Mouse (Mus musculus) limb, embryonic 14.5 days (tissue): ENCODE results near the gene Gm20388. TPM values are rescaled to one million over a fixed set of nuclear protein-coding genes. Genes with fewer than 3 reads are reported as not detected.
A peak's percentile ranks its signal among the peaks of the same experiment; 100 is the strongest.

Experiments used
- ATAC-seq: fragments of 200-750 bp; cut with Nextera tagmentation; 2 replicates; pipeline ENCODE4 v1.8.0; 2017; ENCODE audit warnings: low read depth, moderate number of reproducible peaks, moderate TSS enrichment; ENCODE audit not compliant: low FRiP score
- DNase-seq: peaks from one replicate; pipeline ENCODE4 v3.0.0-alpha.2; 2015; ENCODE audit warnings: low spot score
- H3K27ac ChIP-seq: fragments of 300-500 bp; sonication (generic); replicated peaks from 2 replicates; pipeline ENCODE4 v1.5.1; 2014; ENCODE audit warnings: low read depth, mild to moderate bottlenecking, low read length, moderate library complexity, mixed read lengths
- H3K27me3 ChIP-seq: fragments of 300-500 bp; sonication (generic); 2 replicates; pipeline ENCODE4 v1.6.1; 2014; ENCODE audit warnings: low read length, mixed read lengths; ENCODE audit not compliant: control insufficient read depth, insufficient read depth
- H3K36me3 ChIP-seq: fragments of 300-500 bp; sonication (generic); 2 replicates; pipeline ENCODE4 v1.6.1; 2014; ENCODE audit warnings: mild to moderate bottlenecking, low read length, moderate library complexity, mixed read lengths; ENCODE audit not compliant: control insufficient read depth, insufficient read depth
- H3K4me1 ChIP-seq: fragments of 300-500 bp; sonication (generic); 2 replicates; pipeline ENCODE4 v1.6.1; 2014; ENCODE audit warnings: antibody characterized with exemption, low read length, mixed read lengths; ENCODE audit not compliant: control insufficient read depth, insufficient read depth
- H3K4me2 ChIP-seq: fragments of 300-500 bp; sonication (generic); replicated peaks from 2 replicates; pipeline ENCODE4 v1.6.1; 2014; ENCODE audit warnings: low read depth, mild to moderate bottlenecking, low read length, moderate library complexity; ENCODE audit not compliant: severe bottlenecking
- H3K4me3 ChIP-seq: fragments of 300-500 bp; sonication (generic); replicated peaks from 2 replicates; pipeline ENCODE4 v1.5.1; 2014; ENCODE audit warnings: low read length
- H3K9ac ChIP-seq: fragments of 300-500 bp; sonication (generic); 2 replicates; pipeline ENCODE4 v1.6.1; 2014; ENCODE audit warnings: mild to moderate bottlenecking, low read depth, low read length, moderate library complexity; ENCODE audit not compliant: severe bottlenecking
- H3K9me3 ChIP-seq: fragments of 300-500 bp; sonication (generic); 2 replicates; pipeline ENCODE4 v1.6.1; 2016; ENCODE audit warnings: low read length; ENCODE audit not compliant: control insufficient read depth
- POLR2A ChIP-seq: fragments of 200-500 bp; IDR thresholded peaks from 2 replicates; pipeline ENCODE4 v1.8.0; 2012; ENCODE audit warnings: inconsistent platforms, mild to moderate bottlenecking, moderate library complexity, borderline replicate concordance; ENCODE audit not compliant: insufficient read depth, insufficient read length; ENCODE audit errors: extremely low read depth
- WGBS: fragments of 180-500 bp; shearing (Covaris S2); extraction: QIAGEN DNeasy Blood & Tissue Kit; methylation state at CpG from one replicate; pipeline ENCODE4 v1.1.7; 2014; 5-methylcytosine and 5-hydroxymethylcytosine counted together
- polyA plus RNA-seq, 2 experiments: library from polyadenylated mRNA; depleted of rRNA in 1 of 2; stranded (reverse) in 1 of 2; unstranded in 1 of 2; fragments of >200 nt; fragmentation: Nextera tagmentation in 1 of 2; extraction: Ambion mirVana in 1 of 2; gene quantifications; 2 replicates each; pipeline versions ENCODE4 v1.2.1 to v1.2.3; 2012 to 2014

Gm20388 gene
- polyA plus RNA-seq, 2 experiments = 1.9 to 49.9 TPM

- TF ChIP-seq POLR2A = no peak
- WGBS = 37% methylated on average over 8 of the region's 8 CpGs
- Histone ChIP-seq H3K9me3 (no peaks in the 10 kb centered on the region), H3K27ac (no peak overlapping the region), H3K27me3 (peaks cover 5% of the 10 kb centered on the region; the same call in 1 of the 2 replicates), H3K36me3 (no peaks in the 10 kb centered on the region), H3K4me2 (no peak overlapping the region), H3K4me3 (no peak overlapping the region), H3K4me1 (peaks cover 12% of the 10 kb centered on the region), H3K9ac (no peak overlapping the region)
- ATAC-seq = no peak
- no peak for DNase-seq
These were observed 1450.5 kb downstream of the Gm20388 start for GRCm38 (mm10) chr8:121361166-121361565.

- H3K4me3 ChIP-seq = no peak overlapping the region
- H3K36me3 ChIP-seq = no peaks in the 10 kb centered on the region
- TF ChIP-seq POLR2A = no peak
- no peak overlapping the region for H3K27ac ChIP-seq
- no peaks in the 10 kb centered on the region for H3K9me3 ChIP-seq
- ATAC-seq (no peak), DNase-seq (no peak)
- H3K4me1 ChIP-seq = peaks cover 23% of the 10 kb centered on the region
- H3K4me2 ChIP-seq = no peak overlapping the region
- H3K27me3 ChIP-seq = peaks cover 5% of the 10 kb centered on the region; the same call in 1 of the 2 replicates
- H3K9ac ChIP-seq = no peak overlapping the region
- WGBS = 88% methylated on average over 6 of the region's 6 CpGs
These were observed 1454.0 kb downstream of the Gm20388 start for GRCm38 (mm10) chr8:121364646-121365045.

GRCm38 (mm10) chr8:121365150-121365549 lies 1454.5 kb downstream of the Gm20388 start:
- Histone ChIP-seq H3K36me3 (no peaks in the 10 kb centered on the region), H3K4me1 (peaks cover 23% of the 10 kb centered on the region), H3K4me2 (no peak overlapping the region), H3K27ac (no peak overlapping the region), H3K9ac (no peak overlapping the region), H3K9me3 (no peaks in the 10 kb centered on the region), H3K4me3 (no peak overlapping the region), H3K27me3 (peaks cover 5% of the 10 kb centered on the region; the same call in 1 of the 2 replicates)
- TF ChIP-seq POLR2A = no peak
- WGBS = 83% methylated on average over 3 of the region's 3 CpGs
- ATAC-seq (no peak), DNase-seq (no peak)

DNA sequence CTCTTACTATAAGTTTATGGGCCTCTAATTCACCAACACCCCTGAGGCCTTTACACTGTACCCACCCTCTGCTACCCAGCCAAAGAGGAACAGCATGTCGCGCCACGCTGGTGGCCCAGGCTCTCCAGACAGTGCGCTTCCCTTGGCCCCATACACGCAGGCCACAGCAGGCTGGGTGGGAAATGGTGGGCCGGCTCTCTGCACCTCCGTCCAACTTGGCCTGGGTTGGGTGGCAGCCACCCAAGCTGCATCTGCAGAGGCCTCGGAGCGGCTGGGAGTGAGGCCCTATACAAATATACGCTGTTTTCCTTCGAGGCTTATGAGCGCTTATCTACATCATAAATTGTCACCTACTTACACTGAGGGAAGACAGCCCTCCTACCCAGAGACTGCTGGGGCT lies 1456.0 kb downstream of the Gm20388 start:
- Histone ChIP-seq H3K4me3 (no peak overlapping the region), H3K36me3 (no peaks in the 10 kb centered on the region), H3K9me3 (no peaks in the 10 kb centered on the region), H3K4me1 (peaks cover 23% of the 10 kb centered on the region), H3K4me2 (no peak overlapping the region), H3K27ac (no peak overlapping the region), H3K27me3 (no peaks in the 10 kb centered on the region), H3K9ac (no peak overlapping the region)
- WGBS = 75% methylated on average over 12 of the region's 12 CpGs
- ATAC-seq = no peak
- no peak for DNase-seq
- TF ChIP-seq POLR2A = no peak

DNA sequence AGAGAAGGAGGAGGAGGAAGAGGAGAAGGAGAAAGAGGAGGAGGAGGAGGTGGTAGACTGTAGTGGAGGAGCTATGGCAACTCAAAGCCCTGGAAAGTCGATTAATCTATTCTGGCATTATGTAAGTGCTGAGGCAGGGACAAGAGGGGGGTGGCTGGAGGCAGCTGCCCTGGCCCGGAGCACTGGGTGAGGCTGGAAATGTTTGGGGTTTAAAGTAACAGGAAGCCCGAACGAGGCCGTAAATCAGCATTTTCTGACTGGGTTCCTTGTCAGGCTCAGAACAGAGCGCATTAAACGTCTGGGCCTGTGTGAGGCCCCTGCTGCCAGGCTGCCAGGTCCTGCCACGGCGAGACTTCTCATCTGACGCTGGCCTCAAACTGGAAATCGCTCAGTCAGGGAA lies 1458.2 kb downstream of the Gm20388 start:
- no peak overlapping the region for H3K4me3 ChIP-seq
- peak; percentile 55 for ATAC-seq
- H3K27me3 ChIP-seq = no peaks in the 10 kb centered on the region
- H3K9me3 ChIP-seq = no peaks in the 10 kb centered on the region
- no peak for TF ChIP-seq POLR2A
- peak; percentile 62 for DNase-seq
- no peak overlapping the region for H3K9ac ChIP-seq
- H3K4me1 ChIP-seq = peaks cover 26% of the 10 kb centered on the region
- WGBS = 9% methylated on average over 11 of the region's 11 CpGs
- peak overlapping the region; percentile 68 for H3K27ac ChIP-seq
- no peaks in the 10 kb centered on the region for H3K36me3 ChIP-seq
- no peak overlapping the region for H3K4me2 ChIP-seq

- Histone ChIP-seq H3K27ac (peak overlapping the region; percentile 68), H3K4me2 (no peak overlapping the region), H3K27me3 (no peaks in the 10 kb centered on the region), H3K4me3 (no peak overlapping the region), H3K36me3 (no peaks in the 10 kb centered on the region), H3K4me1 (peaks cover 26% of the 10 kb centered on the region), H3K9me3 (no peaks in the 10 kb centered on the region), H3K9ac (no peak overlapping the region)
- 57% methylated on average over 11 of the region's 11 CpGs for WGBS
- ATAC-seq = no peak
- DNase-seq = peak; percentile 37
- no peak for TF ChIP-seq POLR2A
These were observed 1458.7 kb downstream of the Gm20388 start for GRCm38 (mm10) chr8:121369378-121369777.
